Mouse (Mus musculus) G1E (cell line): ENCODE measurements around the gene Trim10. TPM values are rescaled to one million over a fixed set of nuclear protein-coding genes. Genes with fewer than 3 reads are reported as not detected.
A peak's percentile ranks its signal among the peaks of the same experiment; 100 is the strongest.

ENCODE experiments used
- ATAC-seq: 2 replicates; pipeline ENCODE4 v1.8.0; 2016; ENCODE audit warnings: mild to moderate bottlenecking; ENCODE audit not compliant: insufficient number of reproducible peaks, poor library complexity, low FRiP score, severe bottlenecking; ENCODE audit errors: extremely low read depth
- DNase-seq: peaks from one replicate; pipeline ENCODE4 v3.0.0; 2012; ENCODE audit warnings: low spot score
- H3K27me3 ChIP-seq: 2 replicates; pipeline ENCODE4 v1.6.1; 2012; ENCODE audit warnings: mild to moderate bottlenecking, low read length, inconsistent platforms; ENCODE audit not compliant: insufficient read depth
- H3K36me3 ChIP-seq: replicated peaks from 2 replicates; pipeline ENCODE3; 2012; ENCODE audit warnings: mild to moderate bottlenecking, inconsistent platforms
- H3K4me1 ChIP-seq: 2 replicates; pipeline ENCODE4 v1.6.1; 2012; ENCODE audit warnings: low read depth, low read length, inconsistent platforms, mixed read lengths; ENCODE audit not compliant: insufficient read depth
- H3K4me3 ChIP-seq: 2 replicates; pipeline ENCODE4 v1.5.1; 2012; ENCODE audit warnings: low read depth, mild to moderate bottlenecking, inconsistent platforms, low read length, moderate library complexity, mixed read lengths
- H3K9me3 ChIP-seq: replicated peaks from 2 replicates; pipeline ENCODE4 v1.6.1; 2012; ENCODE audit warnings: inconsistent platforms
- CTCF ChIP-seq: IDR thresholded peaks from 2 replicates; pipeline ENCODE4 v1.5.1; 2012; ENCODE audit warnings: low read depth, low read length, inconsistent platforms, mixed read lengths
- GATA1 ChIP-seq: IDR thresholded peaks from 2 replicates; pipeline ENCODE4 v1.6.1; 2012; ENCODE audit warnings: borderline replicate concordance, low read length, inconsistent platforms, mixed read lengths
- GATA2 ChIP-seq: IDR thresholded peaks from 2 replicates; pipeline ENCODE4 v1.6.1; 2012; ENCODE audit warnings: low read depth, low read length, inconsistent platforms, borderline replicate concordance
- POLR2AphosphoS5 ChIP-seq: IDR thresholded peaks from 2 replicates; pipeline ENCODE4 v1.6.1; 2012; ENCODE audit warnings: low read depth, low read length, inconsistent platforms; ENCODE audit not compliant: insufficient replicate concordance
- TAL1 ChIP-seq: conservative IDR thresholded peaks from 2 replicates; pipeline ENCODE4 v1.6.1; 2012; ENCODE audit warnings: low read depth, low read length, inconsistent platforms, mixed read lengths
- polyA plus RNA-seq: library from polyadenylated mRNA; stranded (reverse); fragments of >175 nt; gene quantifications from 2 replicates; pipeline ENCODE4 v1.2.3, GENCODE M21; 2012
- total RNA-seq, 2 experiments: library from RNA; stranded (forward) in 1 of 2; stranded (reverse) in 1 of 2; fragments of 200-1000 nt in 1 of 2; fragments of >200 nt in 1 of 2; fragmentation: Nextera tagmentation in 1 of 2; gene quantifications; 2 replicates each; pipeline ENCODE4 v1.2.3; 2014 to 2017

Trim10 gene
- total and polyA plus RNA-seq, 3 experiments = 6.1 to 18.1 (median 16.2) TPM

GRCm38 (mm10) chr17:36892362-36892761 is 23.0 kb downstream of the Trim10 start:
- Histone ChIP-seq H3K9me3 (no peaks in the 10 kb centered on the region), H3K4me3 (no peak overlapping the region), H3K27me3 (peaks cover 11% of the 10 kb centered on the region), H3K4me1 (no peaks in the 10 kb centered on the region), H3K36me3 (no peaks in the 10 kb centered on the region)
- DNase-seq (peak; percentile 34), ATAC-seq (peak; percentile 73)
- TF ChIP-seq CTCF (peak; percentile 20; the same call in 1 of the 2 replicates), POLR2AphosphoS5 (no peak), TAL1 (no peak)

GRCm38 (mm10) chr17:36893387-36893786 is 24.0 kb downstream of the Trim10 start:
- no peak for TF ChIP-seq POLR2AphosphoS5
- TF ChIP-seq CTCF = no peak
- TF ChIP-seq TAL1 = no peak
- H3K9me3 ChIP-seq = no peaks in the 10 kb centered on the region
- no peak for DNase-seq
- H3K4me1 ChIP-seq = no peaks in the 10 kb centered on the region
- H3K27me3 ChIP-seq = peaks cover 16% of the 10 kb centered on the region
- H3K36me3 ChIP-seq = no peaks in the 10 kb centered on the region
- ATAC-seq = no peak
- H3K4me3 ChIP-seq = no peak overlapping the region

- Histone ChIP-seq H3K4me1 (no peaks in the 10 kb centered on the region), H3K9me3 (no peaks in the 10 kb centered on the region), H3K4me3 (no peak overlapping the region), H3K36me3 (no peaks in the 10 kb centered on the region), H3K27me3 (peaks cover 11% of the 10 kb centered on the region)
- DNase-seq (no peak), ATAC-seq (no peak)
- TF ChIP-seq GATA2 (no peak), POLR2AphosphoS5 (no peak), CTCF (peak; percentile 18; the same call in 1 of the 2 replicates), TAL1 (no peak)
Measured at GRCm38 (mm10) chr17:36896583-36896982, 27.2 kb downstream of the Trim10 start.

GRCm38 (mm10) chr17:36897065-36897464 is 27.7 kb downstream of the Trim10 start:
- no peaks in the 10 kb centered on the region for H3K4me1 ChIP-seq
- TF ChIP-seq POLR2AphosphoS5 = no peak
- H3K9me3 ChIP-seq = no peaks in the 10 kb centered on the region
- H3K27me3 ChIP-seq = peaks cover 11% of the 10 kb centered on the region
- ATAC-seq (no peak), DNase-seq (no peak)
- no peaks in the 10 kb centered on the region for H3K36me3 ChIP-seq
- H3K4me3 ChIP-seq = no peak overlapping the region

GRCm38 (mm10) chr17:36897552-36898205 is 28.3 kb downstream of the Trim10 start, which contains the start of gene Trim31:
TSS of gene Trim31 (plus strand) at chr17:36898118.
- peaks cover 11% of the 10 kb centered on the region for H3K27me3 ChIP-seq
- no peaks in the 10 kb centered on the region for H3K9me3 ChIP-seq
- ATAC-seq (no peak), DNase-seq (no peak)
- TF ChIP-seq GATA2 (no peak), POLR2AphosphoS5 (no peak), GATA1 (no peak), CTCF (no peak), TAL1 (no peak)
- H3K4me3 ChIP-seq = no peak within 1 kb of the TSS
- no peaks in the 10 kb centered on the region for H3K36me3 ChIP-seq
- no peaks in the 10 kb centered on the region for H3K4me1 ChIP-seq

GRCm38 (mm10) chr17:36899376-36899775 is 30.0 kb downstream of the Trim10 start:
- Histone ChIP-seq H3K27me3 (peaks cover 11% of the 10 kb centered on the region), H3K4me1 (no peaks in the 10 kb centered on the region), H3K9me3 (no peaks in the 10 kb centered on the region), H3K36me3 (no peaks in the 10 kb centered on the region), H3K4me3 (no peak overlapping the region)
- no peak for ATAC-seq
- TF ChIP-seq TAL1 (no peak), GATA1 (no peak), POLR2AphosphoS5 (no peak), GATA2 (no peak), CTCF (no peak)
- DNase-seq = no peak

GRCm38 (mm10) chr17:36900001-36900400 is 30.6 kb downstream of the Trim10 start:
- no peak for ATAC-seq
- Histone ChIP-seq H3K27me3 (peaks cover 11% of the 10 kb centered on the region), H3K4me3 (no peak overlapping the region), H3K9me3 (no peaks in the 10 kb centered on the region), H3K4me1 (no peaks in the 10 kb centered on the region), H3K36me3 (no peaks in the 10 kb centered on the region)
- no peak for DNase-seq
- no peak for TF ChIP-seq CTCF
- TF ChIP-seq TAL1 = no peak
- no peak for TF ChIP-seq POLR2AphosphoS5
- no peak for TF ChIP-seq GATA1
- no peak for TF ChIP-seq GATA2
